ENCODE assay signal across 8 mouse cellular contexts in the genomic region with DNA sequence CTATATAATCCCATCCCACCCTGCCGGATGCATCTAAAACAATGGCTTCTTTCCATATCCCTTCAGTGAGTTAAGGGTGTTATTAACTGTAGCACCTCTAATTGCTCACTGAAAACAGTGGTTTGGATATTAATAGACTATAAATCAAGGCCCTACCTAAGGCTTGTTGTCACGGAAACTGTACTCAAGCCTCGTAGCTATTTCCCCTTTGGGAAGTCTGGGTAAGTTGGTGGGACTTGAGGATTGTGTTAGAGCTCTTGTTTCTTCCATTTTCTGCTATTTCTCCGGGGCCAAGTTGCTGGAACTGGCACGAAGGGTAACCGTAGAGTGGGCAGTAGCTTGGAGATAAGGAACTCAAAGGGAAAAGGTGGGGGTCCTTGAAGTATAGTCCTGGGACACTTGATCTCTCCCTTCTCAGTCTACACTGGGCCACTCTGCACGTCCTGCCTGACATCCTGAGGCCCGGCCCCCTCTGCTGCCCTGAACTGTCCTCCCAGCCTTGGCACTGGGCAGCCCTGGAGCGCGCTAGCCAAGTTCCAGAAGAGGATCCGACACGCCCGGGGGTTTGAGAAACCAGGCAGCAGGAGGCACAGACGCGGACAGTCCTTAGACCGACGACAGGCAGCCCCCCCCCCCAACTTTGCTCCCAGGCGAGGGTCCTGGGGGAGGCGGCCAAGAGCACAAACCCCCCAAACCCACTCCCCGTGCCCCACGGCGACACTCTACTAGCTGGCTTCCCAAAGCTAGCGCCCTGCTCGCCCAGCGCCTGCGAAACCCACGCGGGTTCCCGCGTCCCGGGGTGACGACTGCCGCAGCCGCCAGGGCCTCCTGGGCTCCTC. TPM values are rescaled to one million over a fixed set of nuclear protein-coding genes. Genes with fewer than 3 reads are reported as not detected.
DNase-seq lines count a peak whose midpoint lies in the region; ATAC-seq lines count a peak whose summit lies in the region.

No protein-coding gene starts in this region.

- WGBS in forebrain, embryonic 14.5 days = 5% methylated on average over 22 of the region's 34 CpGs

- no peak overlapping the region for H3K27ac ChIP-seq in forebrain, embryonic 14.5 days (ENCODE audit: low read depth, low read length)

- H3K4me2 ChIP-seq in forebrain, embryonic 14.5 days (ENCODE audit: low read length) = peak overlapping the region; percentile 100

- peaks cover 35% of the 10 kb centered on the region for H3K27me3 ChIP-seq in forebrain, embryonic 14.5 days (replicated peaks; ENCODE audit: control insufficient read depth, insufficient read depth, low read length)
- peaks cover 63% of the 10 kb centered on the region for H3K27me3 ChIP-seq in megakaryocyte, embryonic 14.5 days (replicated peaks)

- H3K36me3 ChIP-seq in forebrain, embryonic 14.5 days (ENCODE audit: control insufficient read depth, insufficient read depth, low read length) = no peaks in the 10 kb centered on the region
- H3K36me3 ChIP-seq in megakaryocyte, embryonic 14.5 days (replicated peaks; ENCODE audit: low read length) = no peaks in the 10 kb centered on the region

- intact Hi-C loops in left cerebral cortex, postnatal 36 days (cut with DNase I) = no loop called here

- no peaks in the 10 kb centered on the region for H3K9me3 ChIP-seq in forebrain, embryonic 14.5 days (replicated peaks; ENCODE audit: control insufficient read depth, low read length)
- no peaks in the 10 kb centered on the region for H3K9me3 ChIP-seq in megakaryocyte, embryonic 14.5 days

- ATAC-seq in frontal cortex, adult (ENCODE audit: low TSS enrichment) = peak; percentile 15; the same call in 1 of the 2 replicates
- peak; percentile 41 for ATAC-seq in forebrain, embryonic 14.5 days

- peak overlapping the region; percentile 70 for H3K4me3 ChIP-seq in forebrain, embryonic 14.5 days (ENCODE audit: low read depth, low read length)
- peak overlapping the region; percentile 95 for H3K4me3 ChIP-seq in megakaryocyte, embryonic 14.5 days (replicated peaks)

- H3K9ac ChIP-seq in forebrain, embryonic 14.5 days (ENCODE audit: low read length) = peak overlapping the region; percentile 77

- DNase-seq in frontal cortex, postnatal 14 days (ENCODE audit: low spot score in 2 of 2) = no peak
- peak; percentile 85 to 90 for DNase-seq in cerebellum, adult 18-20 months
- DNase-seq in forebrain, embryonic 14.5 days (ENCODE audit: low spot score) = peak; percentile 34
- peak; percentile 77 for DNase-seq in heart, postnatal 4 days
- peak; percentile 12 to 23 for DNase-seq in left cerebral cortex, postnatal 36 days (ENCODE audit: low spot score in 2 of 2)
- DNase-seq in spleen, postnatal 4 days (ENCODE audit: low spot score in 2 of 2) = peak; percentile 65 to 83

- H3K4me1 ChIP-seq in forebrain, embryonic 14.5 days (ENCODE audit: control insufficient read depth, insufficient read depth, low read length) = peaks cover 5% of the 10 kb centered on the region; the same call in 1 of the 2 replicates
- H3K4me1 ChIP-seq in megakaryocyte, embryonic 14.5 days = peaks cover 73% of the 10 kb centered on the region

RNA-seq across cellular contexts. Expression of a gene that starts 1.2 kb away (rescaled TPM):
- 0.90 and 2.0 TPM in 2 replicates for polyA plus RNA-seq in forebrain, embryonic 14.5 days (2014; fragmentation: Nextera tagmentation; extraction: Ambion mirVana)
- total RNA-seq in heart, postnatal 4 days (2021) = 10 to 100 TPM; 62.2 to 62.6 TPM
- total RNA-seq in left cerebral cortex, postnatal 36 days (2021) = 10 to 100 TPM; 81.7 to 90.4 TPM
- polyA plus RNA-seq in megakaryocyte, embryonic 14.5 days (2012; ENCODE audit: insufficient read depth, low replicate concordance) = 23.3 and 25.7 TPM in 2 replicates

RNA-seq across cellular contexts. Expression of a gene that starts 56.2 kb away (rescaled TPM):
- polyA plus RNA-seq in forebrain, embryonic 14.5 days (2014; fragmentation: Nextera tagmentation; extraction: Ambion mirVana) = 96.0 and 114 TPM in 2 replicates
- 10 to 100 TPM; 83.0 to 86.7 TPM for total RNA-seq in heart, postnatal 4 days (2021)
- 10 to 100 TPM; 32.1 to 37.5 TPM for total RNA-seq in left cerebral cortex, postnatal 36 days (2021)
- polyA plus RNA-seq in megakaryocyte, embryonic 14.5 days (2012; ENCODE audit: insufficient read depth, low replicate concordance) = 5.6 TPM in 1 of 2 replicates, not detected in the other

RNA-seq across cellular contexts. Expression of a gene that starts 56.2 kb away (rescaled TPM):
- polyA plus RNA-seq in forebrain, embryonic 14.5 days (2014; fragmentation: Nextera tagmentation; extraction: Ambion mirVana) = 38.2 and 39.0 TPM in 2 replicates
- total RNA-seq in heart, postnatal 4 days (2021) = 10 to 100 TPM; 18.4 to 20.7 TPM
- 10 to 100 TPM; 25.8 to 27.5 TPM for total RNA-seq in left cerebral cortex, postnatal 36 days (2021)
- polyA plus RNA-seq in megakaryocyte, embryonic 14.5 days (2012; ENCODE audit: insufficient read depth, low replicate concordance) = 13.4 and 35.3 TPM in 2 replicates

Comparison
In these comparisons a context has a peak if more than half of its experiments do, and no peak if none do; other contexts are left out.
1. DNase-seq: peak in cerebellum, adult 18-20 months (2 of 2), forebrain, embryonic 14.5 days (single experiment), heart, postnatal 4 days (single experiment), left cerebral cortex, postnatal 36 days (2 of 2) and spleen, postnatal 4 days (2 of 2); none in frontal cortex, postnatal 14 days (0 of 2).